Mouse (Mus musculus) ES-E14 (cell line): ENCODE data around the gene Crct1. TPM values are rescaled to one million over a fixed set of nuclear protein-coding genes. Genes with fewer than 3 reads are reported as not detected.

Source experiments
- DNase-seq: peaks from one replicate; pipeline ENCODE4 v3.0.0-alpha.2; 2013; ENCODE audit warnings: low read depth, low spot score
- H3K27ac ChIP-seq: 2 replicates; pipeline ENCODE4 v1.5.1; 2012; ENCODE audit warnings: low read depth, mild to moderate bottlenecking, low read length, moderate library complexity, mixed read lengths; ENCODE audit not compliant: poor library complexity, insufficient read depth, severe bottlenecking
- H3K36me3 ChIP-seq: 2 replicates; pipeline ENCODE4 v1.6.1; 2012; ENCODE audit warnings: mild to moderate bottlenecking, low read length, moderate library complexity, mixed read lengths; ENCODE audit not compliant: control insufficient read depth, poor library complexity, insufficient read depth, severe bottlenecking
- H3K4me1 ChIP-seq, 2 experiments: fragments of 150-350 bp in 1 of 2; sonication (generic) in 1 of 2; 2 replicates each; pipeline ENCODE4 v1.6.1; 2012; ENCODE audit warnings: low read length in 2 of 2, mild to moderate bottlenecking in 1 of 2, mixed read lengths in 1 of 2; ENCODE audit not compliant: control insufficient read depth in 2 of 2, insufficient read depth in 2 of 2, poor library complexity in 1 of 2
- H3K4me3 ChIP-seq, 2 experiments: fragments of 150-350 bp in 1 of 2; sonication (generic) in 1 of 2; 2 replicates each; pipeline ENCODE4 v1.5.1; 2012; ENCODE audit warnings: low read length in 2 of 2, low read depth in 1 of 2, mild to moderate bottlenecking in 1 of 2, mixed read lengths in 1 of 2; ENCODE audit not compliant: insufficient read depth in 1 of 2, poor library complexity in 1 of 2, severe bottlenecking in 1 of 2
- H3K9ac ChIP-seq: 2 replicates; pipeline ENCODE4 v1.6.1; 2012; ENCODE audit warnings: low read depth, mild to moderate bottlenecking, low read length, mixed read lengths; ENCODE audit not compliant: poor library complexity, insufficient read depth, severe bottlenecking
- H3K9me3 ChIP-seq: fragments of 150-350 bp; sonication (generic); 2 replicates; pipeline ENCODE4 v1.6.1; 2012; ENCODE audit warnings: low read depth, mild to moderate bottlenecking, low read length; ENCODE audit not compliant: control insufficient read depth, insufficient read depth
- CHD2 ChIP-seq: IDR thresholded peaks from 2 replicates; pipeline ENCODE4 v1.6.1; 2014; ENCODE audit warnings: mild to moderate bottlenecking, low read depth, low read length, inconsistent platforms
- HCFC1 ChIP-seq: IDR thresholded peaks from 2 replicates; pipeline ENCODE4 v1.6.1; 2012; ENCODE audit warnings: low read length, inconsistent platforms, borderline replicate concordance; ENCODE audit not compliant: insufficient read depth
- MAFK ChIP-seq: IDR thresholded peaks from 2 replicates; pipeline ENCODE4 v1.6.1; 2014; ENCODE audit warnings: mild to moderate bottlenecking, low read depth, low read length, inconsistent platforms; ENCODE audit not compliant: insufficient read depth
- ZC3H11A ChIP-seq: IDR thresholded peaks from 2 replicates; pipeline ENCODE4 v1.6.1; 2012; ENCODE audit warnings: low read depth, mild to moderate bottlenecking, inconsistent platforms, low read length, borderline replicate concordance
- ZNF384 ChIP-seq: IDR thresholded peaks from 2 replicates; pipeline ENCODE4 v1.6.1; 2012; ENCODE audit warnings: low read depth, low read length, inconsistent platforms
- in situ Hi-C, 2 experiments: fragments of 600-800 bp; cut with MboI; formaldehyde crosslinking; loops; one replicate each; pipeline ENCODE4 v1.15.1; 2025; ENCODE audit warnings: low sequenced_read_pairs in 2 of 2, inconsistent platforms in 1 of 2; ENCODE audit not compliant: unreplicated experiment in 2 of 2
- total RNA-seq: library from RNA; depleted of rRNA; stranded (reverse); fragments of 300-350 nt; gene quantifications from 2 replicates; pipeline ENCODE4 v1.2.3, GENCODE M21; 2012

Crct1 gene
- total RNA-seq, 1 experiment, result 6.2 TPM

DNA sequence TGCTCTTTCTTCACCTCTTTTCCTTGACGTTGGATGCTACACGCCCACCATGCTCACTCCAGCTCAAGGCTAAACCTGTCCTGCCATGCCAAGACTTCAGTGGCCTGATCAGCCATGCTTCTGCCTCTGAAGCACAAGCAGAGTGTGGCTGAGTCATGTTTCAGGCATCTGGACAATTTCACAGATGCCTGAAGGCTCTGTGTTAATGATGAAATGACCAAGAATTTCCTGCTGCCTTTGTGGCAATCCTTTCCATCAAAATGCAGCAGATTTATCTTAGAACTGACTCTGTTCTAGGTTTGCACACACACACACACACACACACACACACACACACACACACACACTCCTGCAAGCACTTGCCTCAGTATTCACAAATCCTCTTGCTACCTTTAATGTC is 10.0 kb upstream of the Crct1 start:
- Histone ChIP-seq H3K9ac (no peak overlapping the region), H3K27ac (no peak overlapping the region), H3K4me3 (no peak overlapping the region), H3K4me1 (no peaks in the 10 kb centered on the region), H3K36me3 (no peaks in the 10 kb centered on the region), H3K9me3 (no peaks in the 10 kb centered on the region)
- DNase-seq, result no peak
- in situ Hi-C loops, result loop anchor here (5.0 to 25.0 kb wide), 2 partner anchors 113 kb away; no protein-coding TSS in a partner anchor
- TF ChIP-seq HCFC1 (no peak), ZC3H11A (no peak), MAFK (no peak), ZNF384 (no peak), CHD2 (no peak)

GRCm38 (mm10) chr3:93023411-93024184 is 8.1 kb upstream of the Crct1 start:
- no peak overlapping the region for H3K27ac ChIP-seq
- H3K36me3 ChIP-seq, result no peaks in the 10 kb centered on the region

GRCm38 (mm10) chr3:93021171-93021570 is 5.7 kb upstream of the Crct1 start:
- no peak overlapping the region for H3K4me3 ChIP-seq
- in situ Hi-C loops, result no loop called here
- H3K9me3 ChIP-seq, result no peaks in the 10 kb centered on the region
- no peak overlapping the region for H3K27ac ChIP-seq
- no peaks in the 10 kb centered on the region for H3K36me3 ChIP-seq
- H3K4me1 ChIP-seq, result no peaks in the 10 kb centered on the region
- no peak for DNase-seq
- no peak for TF ChIP-seq ZC3H11A
- no peak for TF ChIP-seq HCFC1
- no peak overlapping the region for H3K9ac ChIP-seq

More at GRCm38 (mm10) chr3:93023411-93024184, 8.1 kb upstream of the Crct1 start:
- H3K9ac ChIP-seq, result no peak overlapping the region
- no peak overlapping the region for H3K4me3 ChIP-seq
- in situ Hi-C loops, result no loop called here
- no peak for DNase-seq
- H3K4me1 ChIP-seq, result no peaks in the 10 kb centered on the region
- TF ChIP-seq MAFK (no peak), CHD2 (no peak), ZC3H11A (no peak), ZNF384 (no peak), HCFC1 (no peak)
- H3K9me3 ChIP-seq, result no peaks in the 10 kb centered on the region

GRCm38 (mm10) chr3:93018960-93019359 is 3.5 kb upstream of the Crct1 start, which contains the start of gene Lce1m:
Gene Lce1m, minus strand, starts transcription at chr3:93019060.
- no peak within 1 kb of the TSS for H3K27ac ChIP-seq
- H3K36me3 ChIP-seq, result no peaks in the 10 kb centered on the region
- H3K9ac ChIP-seq, result no peak within 1 kb of the TSS; the same call in 1 of the 2 replicates
- TF ChIP-seq HCFC1 (no peak), ZNF384 (no peak), CHD2 (no peak), MAFK (no peak), ZC3H11A (no peak)
- H3K9me3 ChIP-seq, result no peaks in the 10 kb centered on the region
- in situ Hi-C loops, result no loop called here
- DNase-seq, result no peak
- H3K4me1 ChIP-seq, result peaks cover 0 to 6% of the 10 kb centered on the region in 2 experiments; a peak in 2 of 4 replicates
- H3K4me3 ChIP-seq, result peak within 1 kb of the TSS in 1 of 2 experiments; percentile 61; a peak in 2 of 4 replicates
